Mouse (Mus musculus): Measurements from ENCODE around the gene Alk.

GRCm38 (mm10) chr17:72043001-72043666 is 561.3 kb downstream of the Alk start:
- TF ChIP-seq CTCF (IDR thresholded peaks at IDR 0.05; ENCODE audit: low read depth), result no peak
- TF ChIP-seq EP300 (IDR thresholded peaks at IDR 0.05; ENCODE audit: low read depth), result no peak

Measured in liver, embryonic 14.5 days (tissue).